Mouse (Mus musculus) B cell, adult (primary cell): ENCODE data around the gene Nars2. TPM values are rescaled to one million over a fixed set of nuclear protein-coding genes. Genes with fewer than 3 reads are reported as not detected.

ENCODE experiments used
- total RNA-seq: library from RNA; stranded (reverse); gene quantifications from 4 replicates; pipeline ENCODE4 v1.2.4, GENCODE M21; 2023; ENCODE audit not compliant: inconsistent age

Nars2 gene
- total RNA-seq = 14.4 to 17.7 TPM (median 17.1 TPM) in 4 replicates

DNA sequence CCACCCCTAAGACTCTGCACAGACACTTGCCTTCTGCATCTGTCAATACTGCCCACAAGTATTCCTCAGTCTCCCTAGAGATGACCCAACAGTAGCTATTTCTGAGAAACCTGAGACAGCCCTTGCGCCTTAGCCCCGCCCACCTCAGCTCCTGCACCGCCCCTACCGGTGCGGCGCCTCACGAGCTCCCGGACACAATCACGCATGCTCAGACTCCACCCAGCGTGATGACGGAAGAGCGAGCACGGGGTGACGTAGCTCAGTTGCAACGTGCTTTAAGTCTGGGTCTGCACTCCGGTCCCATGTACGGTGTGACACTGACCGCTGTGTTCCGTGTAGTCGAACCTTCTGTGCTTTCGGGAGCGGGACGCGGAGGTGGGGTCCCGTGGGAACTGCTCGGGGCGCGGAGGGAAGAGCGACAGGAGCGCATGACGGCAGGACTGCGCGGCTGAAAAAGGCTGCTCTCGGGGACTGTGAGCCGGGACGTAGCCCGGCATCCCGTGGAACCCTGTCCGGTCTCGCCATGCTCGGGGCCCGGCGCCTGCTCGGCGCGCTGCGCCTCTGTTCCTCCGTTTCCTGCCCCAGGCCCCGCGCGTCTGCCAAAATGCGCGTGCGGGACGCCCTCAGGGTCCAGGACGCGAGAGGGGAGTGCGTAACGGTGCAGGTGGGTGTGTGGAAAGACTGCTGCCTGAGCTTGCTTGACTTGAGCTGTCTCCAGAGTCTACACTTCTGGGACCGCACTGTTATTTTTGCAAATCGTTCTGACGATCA lies at the start of gene Nars2:
Nars2 (plus strand) TSS at position 225 of the 771 bp plus-strand sequence.

GRCm38 (mm10) chr7:97081242-97081958 lies 130.1 kb downstream of the Nars2 start, which contains the start of gene Gab2:
TSS of gene Gab2 (plus strand) at chr7:97081586.

Other genes with a start within 250 kb of the Nars2 start
- gene Gab2, start 130.1 kb downstream of the Nars2 start, total RNA-seq = 0.66 to 1.2 TPM (median 0.79 TPM) in 4 replicates